Mouse (Mus musculus) C2C12 (cell line): ENCODE measurements around the gene Naaladl2.

Source experiments
- CTCF ChIP-seq: IDR thresholded peaks from one replicate; pipeline ENCODE4 v1.5.1; 2011; ENCODE audit not compliant: control insufficient read depth, insufficient read depth, insufficient read length
- MYOG ChIP-seq: IDR thresholded peaks from one replicate; pipeline ENCODE4 v1.6.1; 2011; ENCODE audit not compliant: control insufficient read depth, insufficient read length; ENCODE audit errors: extremely low read depth
- USF1 ChIP-seq: IDR thresholded peaks from one replicate; pipeline ENCODE4 v1.6.1; 2011; ENCODE audit warnings: low read depth, mild to moderate bottlenecking, control low read depth, moderate library complexity

GRCm38 (mm10) chr3:24982111-24982510 lies 161.9 kb downstream of the Naaladl2 start:
- no peak for TF ChIP-seq MYOG
- no peak for TF ChIP-seq CTCF
- TF ChIP-seq USF1, result no peak
